Mouse (Mus musculus) testis, adult 2 months (tissue): ENCODE measurements around the gene Tuba8.

Experiments used
- CTCF ChIP-seq: fragments of 200-500 bp; IDR thresholded peaks from 2 replicates; pipeline ENCODE4 v1.5.1; 2012; ENCODE audit warnings: low read depth, mild to moderate bottlenecking, inconsistent platforms, low read length, moderate library complexity; ENCODE audit not compliant: control insufficient read depth, insufficient read depth, insufficient replicate concordance
- POLR2A ChIP-seq: fragments of 200-500 bp; IDR thresholded peaks from 2 replicates; pipeline ENCODE4 v1.6.1; 2012; ENCODE audit warnings: low read depth, mild to moderate bottlenecking, inconsistent platforms, low read length, moderate library complexity; ENCODE audit not compliant: control insufficient read depth

DNA sequence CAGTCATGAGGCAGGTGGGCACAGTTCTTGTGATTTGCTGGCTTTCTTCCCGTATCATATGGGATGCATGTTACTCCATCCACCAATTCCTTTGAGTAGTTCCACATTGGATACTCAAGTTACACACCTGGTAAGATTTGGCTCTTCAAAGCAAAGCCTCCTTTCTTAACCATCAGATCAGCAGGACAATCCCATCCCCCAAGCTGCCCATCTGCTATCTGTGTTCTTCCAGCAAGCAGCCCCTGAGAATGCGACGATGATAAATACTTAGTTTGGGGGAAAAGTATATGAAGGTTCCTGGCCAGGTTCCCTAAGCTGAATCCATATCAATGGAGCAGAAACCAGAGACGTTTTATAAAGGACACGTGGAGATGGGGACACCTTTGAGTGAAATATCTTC, 3.7 kb downstream of the Tuba8 start:
- no peak for TF ChIP-seq CTCF
- no peak for TF ChIP-seq POLR2A
